Mouse (Mus musculus) kidney, postnatal 14 days (tissue): ENCODE results near the gene Fzd2.

Experiments
- DNase-seq: peaks from one replicate; pipeline ENCODE4 v3.0.0; 2022; ENCODE audit warnings: mixed read lengths

Fzd2 gene

GRCm38 (mm10) chr11:102623876-102624789 lies 19.9 kb downstream of the Fzd2 start:
- DNase-seq, result peak; percentile 77

GRCm38 (mm10) chr11:102624888-102625407 lies 20.8 kb downstream of the Fzd2 start:
- DNase-seq, result no peak

GRCm38 (mm10) chr11:102627171-102627931 lies 23.2 kb downstream of the Fzd2 start:
- DNase-seq, result no peak

- DNase-seq, result no peak
Measured at GRCm38 (mm10) chr11:102628529-102628928, 24.3 kb downstream of the Fzd2 start.

DNA sequence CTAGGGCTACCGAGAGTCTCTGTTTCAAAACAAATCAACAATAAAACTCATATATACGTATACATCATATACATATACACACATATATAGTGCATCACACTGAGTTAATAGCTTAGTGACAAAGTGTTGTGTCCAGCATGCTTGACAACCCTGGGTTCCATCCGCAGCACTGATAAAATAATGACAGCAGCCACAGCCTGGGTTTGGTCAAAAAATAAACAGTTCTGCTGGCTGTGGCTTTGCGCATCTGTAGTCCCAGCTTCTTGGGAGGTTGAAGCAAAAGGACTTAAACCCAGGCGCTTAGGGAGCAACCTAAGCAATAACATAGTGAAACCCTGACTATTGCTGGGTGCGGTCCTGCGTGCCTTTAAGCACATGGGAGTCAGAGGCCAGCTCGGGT lies 25.2 kb downstream of the Fzd2 start:
- no peak for DNase-seq

DNA sequence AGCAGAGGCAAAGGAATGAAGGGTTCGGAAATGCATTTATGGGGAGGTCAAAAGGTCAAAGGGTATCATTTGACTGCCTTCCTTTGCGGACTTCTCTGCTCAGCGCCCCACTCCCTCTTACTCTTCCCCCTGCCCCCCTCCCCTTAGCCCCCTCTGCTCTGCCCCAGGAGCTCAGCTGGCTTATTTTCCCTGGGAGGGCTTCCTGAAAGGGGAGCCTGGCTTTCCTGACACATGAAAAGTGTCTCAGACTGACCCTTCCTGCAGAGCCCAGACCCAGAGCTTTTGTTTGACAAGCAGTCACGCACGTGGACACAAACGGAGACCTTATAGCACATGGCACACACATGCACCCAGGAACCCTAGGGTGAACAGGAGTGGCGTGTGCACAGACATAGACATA lies 26.5 kb downstream of the Fzd2 start:
- DNase-seq, result no peak

DNA sequence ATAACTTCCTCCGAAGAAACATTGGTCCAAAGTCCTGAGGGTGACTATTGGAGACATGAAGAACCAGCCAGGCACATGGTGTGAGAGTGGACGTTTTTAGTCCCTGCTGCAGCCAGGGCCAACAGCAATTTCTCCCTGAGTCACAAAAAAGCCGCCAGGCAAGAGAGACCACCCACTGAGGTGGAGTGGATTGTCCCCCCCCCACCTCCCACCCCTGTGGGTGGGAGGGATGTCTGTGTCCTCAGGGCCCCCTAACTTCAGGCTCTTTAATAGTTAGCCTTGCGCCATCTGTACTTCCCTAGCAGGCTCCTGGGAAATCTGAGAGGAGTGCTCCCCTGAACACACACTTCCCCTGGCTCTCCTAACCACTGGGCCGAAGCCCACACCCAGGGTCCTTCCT lies 27.0 kb downstream of the Fzd2 start:
- DNase-seq, result no peak

- DNase-seq, result no peak
Measured at GRCm38 (mm10) chr11:102632725-102633124, 28.5 kb downstream of the Fzd2 start.

- no peak for DNase-seq
Measured at GRCm38 (mm10) chr11:102633379-102633778, 29.2 kb downstream of the Fzd2 start.

DNA sequence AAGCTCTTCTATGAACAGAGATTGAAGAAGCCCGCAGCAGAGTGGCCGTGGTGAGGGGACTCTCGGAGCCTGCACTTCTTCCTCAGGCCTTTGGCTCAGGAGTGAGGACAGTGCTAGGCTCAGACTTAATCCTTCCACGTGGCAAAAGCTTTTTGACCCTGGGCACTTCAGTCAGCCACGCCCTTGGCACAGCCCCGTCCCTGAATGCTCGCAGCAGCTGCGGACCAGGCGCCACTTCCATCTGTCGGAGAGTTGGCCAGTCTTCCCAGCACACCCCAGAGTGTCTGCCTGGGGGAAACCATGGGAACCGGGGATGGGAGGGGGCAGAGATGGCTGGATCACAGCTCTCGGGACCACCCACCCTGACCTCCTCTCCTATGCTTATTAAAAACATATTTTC lies 32.7 kb downstream of the Fzd2 start:
- no peak for DNase-seq

GRCm38 (mm10) chr11:102643891-102644382 lies 39.7 kb downstream of the Fzd2 start:
- peak; percentile 33 for DNase-seq

DNA sequence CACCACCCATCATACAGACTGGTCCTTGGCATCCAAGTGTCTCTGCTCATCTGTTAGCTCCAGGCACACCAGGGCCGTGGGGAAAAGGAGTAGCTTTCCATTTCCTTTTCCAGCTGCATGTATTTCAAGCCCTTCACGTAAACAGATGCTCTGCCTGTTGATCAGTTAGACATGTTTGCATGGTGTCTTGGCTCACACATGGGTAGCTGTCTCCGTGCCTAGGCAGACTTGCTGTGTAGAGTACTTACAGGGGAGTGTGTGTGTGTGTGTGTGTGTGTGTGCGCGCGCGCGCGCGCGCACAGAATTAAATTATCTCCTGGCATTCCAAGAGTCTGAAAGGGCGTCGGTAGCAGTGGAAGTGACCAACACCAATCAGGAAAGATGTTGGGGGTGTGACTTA lies 42.0 kb downstream of the Fzd2 start:
- DNase-seq, result no peak

- DNase-seq, result no peak
Measured at GRCm38 (mm10) chr11:102647885-102648284, 43.7 kb downstream of the Fzd2 start.

- peak; percentile 72 for DNase-seq
Measured at GRCm38 (mm10) chr11:102651381-102651780, 47.2 kb downstream of the Fzd2 start.

DNA sequence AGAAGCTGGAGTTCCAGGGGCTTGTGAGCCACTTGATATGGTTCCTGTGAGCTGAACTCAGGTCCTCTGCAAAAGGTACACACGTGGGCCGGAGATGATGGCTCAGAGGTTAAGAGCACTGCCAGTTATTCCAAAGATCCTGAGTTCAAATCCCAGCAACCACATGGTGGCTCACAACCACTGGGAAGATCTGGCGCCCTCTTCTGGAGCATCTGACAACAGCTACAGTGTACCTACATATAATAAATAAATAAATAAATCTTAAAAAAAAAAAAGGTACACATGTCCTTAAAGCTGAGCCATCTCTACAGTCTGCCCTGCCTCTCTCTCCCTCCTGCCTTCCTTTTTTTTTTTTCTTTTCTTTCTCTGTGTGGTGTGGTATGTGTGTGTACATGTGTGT lies 48.6 kb downstream of the Fzd2 start:
- DNase-seq, result peak; percentile 13

- DNase-seq, result no peak
Measured at GRCm38 (mm10) chr11:102655888-102656287, 51.7 kb downstream of the Fzd2 start.

GRCm38 (mm10) chr11:102656326-102656926 lies 52.2 kb downstream of the Fzd2 start:
- no peak for DNase-seq

- DNase-seq, result no peak
Measured at GRCm38 (mm10) chr11:102656931-102657330, 52.7 kb downstream of the Fzd2 start.
